Mouse (Mus musculus) MEL (cell line): ENCODE measurements around the gene H2-Ob. TPM values are rescaled to one million over a fixed set of nuclear protein-coding genes. Genes with fewer than 3 reads are reported as not detected.

Source experiments
- DNase-seq: peaks from one replicate; pipeline ENCODE4 v3.0.0; 2011; ENCODE audit warnings: low read depth, low spot score
- H3K27ac ChIP-seq: 2 replicates; pipeline ENCODE4 v1.5.1; 2012; ENCODE audit warnings: low read depth, mild to moderate bottlenecking, control low read depth, low read length, moderate library complexity; ENCODE audit not compliant: control insufficient read depth
- H3K27me3 ChIP-seq, 2 experiments: fragments of 150-350 bp in 1 of 2; sonication (generic) in 1 of 2; 2 replicates each; pipeline ENCODE4 v1.6.1; 2012; ENCODE audit warnings: low read length in 2 of 2, mild to moderate bottlenecking in 2 of 2, improper control_type of control experiment in 1 of 2, moderate library complexity in 1 of 2; ENCODE audit not compliant: insufficient read depth in 2 of 2, control insufficient read depth in 1 of 2
- H3K36me3 ChIP-seq, 2 experiments: 2 replicates each; pipeline ENCODE4 v1.6.1; 2012 to 2014; ENCODE audit warnings: low read length in 2 of 2, improper control_type of control experiment in 1 of 2, inconsistent platforms in 1 of 2, mild to moderate bottlenecking in 1 of 2; ENCODE audit not compliant: insufficient read depth in 2 of 2, control insufficient read depth in 1 of 2
- H3K4me1 ChIP-seq, 2 experiments: fragments of 150-350 bp in 1 of 2; sonication (generic) in 1 of 2; 2 replicates each; pipeline ENCODE4 v1.6.1; 2012; ENCODE audit warnings: low read length in 2 of 2, improper control_type of control experiment in 1 of 2, mild to moderate bottlenecking in 1 of 2; ENCODE audit not compliant: insufficient read depth in 2 of 2, control insufficient read depth in 1 of 2
- H3K4me3 ChIP-seq, 2 experiments: fragments of 150-350 bp in 1 of 2; sonication (generic) in 1 of 2; 2 replicates each; pipeline ENCODE4 v1.5.1; 2012; ENCODE audit warnings: low read depth in 2 of 2, low read length in 2 of 2, mild to moderate bottlenecking in 2 of 2, moderate library complexity in 2 of 2, control low read depth in 1 of 2, improper control_type of control experiment in 1 of 2; ENCODE audit not compliant: control insufficient read depth in 1 of 2, insufficient read depth in 1 of 2
- H3K79me2 ChIP-seq: 2 replicates; pipeline ENCODE4 v1.6.1; 2012; ENCODE audit warnings: mild to moderate bottlenecking, low read length, moderate library complexity; ENCODE audit not compliant: control insufficient read depth, poor library complexity, insufficient read depth
- H3K9ac ChIP-seq: 2 replicates; pipeline ENCODE4 v1.6.1; 2012; ENCODE audit warnings: low read depth, mild to moderate bottlenecking, control low read depth, low read length, moderate library complexity; ENCODE audit not compliant: control insufficient read depth, poor library complexity, severe bottlenecking
- H3K9me3 ChIP-seq: fragments of 150-350 bp; sonication (generic); replicated peaks from 2 replicates; pipeline ENCODE4 v1.6.1; 2012; ENCODE audit warnings: mild to moderate bottlenecking, low read length, improper control_type of control experiment, moderate library complexity; ENCODE audit not compliant: insufficient read depth
- BHLHE40 ChIP-seq: IDR thresholded peaks from 2 replicates; pipeline ENCODE4 v1.6.1; 2012; ENCODE audit warnings: low read depth, mild to moderate bottlenecking, inconsistent platforms, low read length, improper control_type of control experiment, borderline replicate concordance
- CHD1 ChIP-seq: IDR thresholded peaks from 2 replicates; pipeline ENCODE4 v1.6.1; 2012; ENCODE audit warnings: low read depth, mild to moderate bottlenecking, inconsistent platforms, low read length, improper control_type of control experiment
- CHD2 ChIP-seq: IDR thresholded peaks from 2 replicates; pipeline ENCODE4 v1.6.1; 2011; ENCODE audit warnings: low read length, improper control_type of control experiment
- CTCF ChIP-seq, 3 experiments: IDR thresholded peaks in 2 of 3; conservative IDR thresholded peaks in 1 of 3; 2 replicates each; pipeline ENCODE4 v1.5.1; 2011 to 2012; ENCODE audit warnings: low read length in 3 of 3, low read depth in 2 of 3, mild to moderate bottlenecking in 2 of 3, improper control_type of control experiment in 1 of 3, inconsistent platforms in 1 of 3, mixed read lengths in 1 of 3, moderate library complexity in 1 of 3; ENCODE audit not compliant: control insufficient read depth in 1 of 3, insufficient read depth in 1 of 3, poor library complexity in 1 of 3, severe bottlenecking in 1 of 3
- ELF1 ChIP-seq: IDR thresholded peaks from 2 replicates; pipeline ENCODE4 v1.6.1; 2014; ENCODE audit warnings: low read depth, mild to moderate bottlenecking, inconsistent platforms, low read length, improper control_type of control experiment, moderate library complexity
- EP300 ChIP-seq, 2 experiments: IDR thresholded peaks; 2 replicates each; pipeline ENCODE4 v1.6.1; 2011; ENCODE audit warnings: improper control_type of control experiment in 2 of 2, low read length in 2 of 2, low read depth in 1 of 2, mild to moderate bottlenecking in 1 of 2
- ETS1 ChIP-seq: IDR thresholded peaks from 2 replicates; pipeline ENCODE4 v1.6.1; 2012; ENCODE audit warnings: low read depth, mild to moderate bottlenecking, inconsistent platforms, low read length, improper control_type of control experiment, moderate library complexity
- GABPA ChIP-seq: IDR thresholded peaks from 2 replicates; pipeline ENCODE4 v1.6.1; 2012; ENCODE audit warnings: low read depth, mild to moderate bottlenecking, inconsistent platforms, low read length, improper control_type of control experiment, moderate library complexity
- HCFC1 ChIP-seq: IDR thresholded peaks from 2 replicates; pipeline ENCODE4 v1.6.1; 2012; ENCODE audit warnings: low read depth, mild to moderate bottlenecking, inconsistent platforms, low read length, improper control_type of control experiment, moderate library complexity
- JUND ChIP-seq: IDR thresholded peaks from 2 replicates; pipeline ENCODE4 v1.6.1; 2011; ENCODE audit warnings: low read depth, mild to moderate bottlenecking, improper control_type of control experiment, low read length
- MAX ChIP-seq: IDR thresholded peaks from 2 replicates; pipeline ENCODE4 v1.6.1; 2011; ENCODE audit warnings: low read length, improper control_type of control experiment
- MAZ ChIP-seq: IDR thresholded peaks from 2 replicates; pipeline ENCODE4 v1.6.1; 2012; ENCODE audit warnings: low read depth, mild to moderate bottlenecking, inconsistent platforms, low read length, improper control_type of control experiment
- MXI1 ChIP-seq: IDR thresholded peaks from 2 replicates; pipeline ENCODE4 v1.6.1; 2011; ENCODE audit warnings: mild to moderate bottlenecking, low read depth, low read length, improper control_type of control experiment
- NRF1 ChIP-seq: IDR thresholded peaks from 2 replicates; pipeline ENCODE4 v1.6.1; 2014; ENCODE audit warnings: low read depth, mild to moderate bottlenecking, inconsistent platforms, low read length, improper control_type of control experiment, moderate library complexity; ENCODE audit not compliant: poor library complexity, insufficient read depth, severe bottlenecking
- POLR2AphosphoS2 ChIP-seq: IDR thresholded peaks from 2 replicates; pipeline ENCODE4 v1.6.1; 2011; ENCODE audit warnings: low read length, improper control_type of control experiment
- POLR2AphosphoS5 ChIP-seq: IDR thresholded peaks from 2 replicates; pipeline ENCODE4 v1.6.1; 2012; ENCODE audit warnings: low read depth, borderline replicate concordance, mild to moderate bottlenecking, inconsistent platforms, low read length, moderate library complexity, mixed read lengths
- RAD21 ChIP-seq: IDR thresholded peaks from 2 replicates; pipeline ENCODE4 v1.6.1; 2011; ENCODE audit warnings: mild to moderate bottlenecking, low read depth, low read length, improper control_type of control experiment
- SIN3A ChIP-seq: IDR thresholded peaks from 2 replicates; pipeline ENCODE4 v1.6.1; 2012; ENCODE audit warnings: low read length, improper control_type of control experiment, inconsistent platforms
- TAL1 ChIP-seq: IDR thresholded peaks from 2 replicates; pipeline ENCODE4 v1.6.1; 2012; ENCODE audit warnings: mild to moderate bottlenecking, inconsistent platforms, low read length, moderate library complexity, mixed read lengths
- TBP ChIP-seq: IDR thresholded peaks from 2 replicates; pipeline ENCODE4 v1.8.0; 2011; ENCODE audit warnings: low read depth, low read length, improper control_type of control experiment
- TCF12 ChIP-seq: IDR thresholded peaks from 2 replicates; pipeline ENCODE4 v1.6.1; 2014; ENCODE audit warnings: low read depth, mild to moderate bottlenecking, inconsistent platforms, low read length, improper control_type of control experiment, moderate library complexity
- UBTF ChIP-seq: IDR thresholded peaks from 2 replicates; pipeline ENCODE4 v1.6.1; 2012; ENCODE audit warnings: low read depth, mild to moderate bottlenecking, inconsistent platforms, low read length, improper control_type of control experiment, moderate library complexity, borderline replicate concordance; ENCODE audit not compliant: insufficient read depth
- ZKSCAN1 ChIP-seq: IDR thresholded peaks from 2 replicates; pipeline ENCODE4 v1.6.1; 2012; ENCODE audit warnings: low read depth, mild to moderate bottlenecking, inconsistent platforms, low read length, improper control_type of control experiment, moderate library complexity
- ZNF384 ChIP-seq: IDR thresholded peaks from 2 replicates; pipeline ENCODE4 v1.6.1; 2012; ENCODE audit warnings: low read depth, mild to moderate bottlenecking, inconsistent platforms, low read length, improper control_type of control experiment
- polyA plus RNA-seq, 2 experiments: library from polyadenylated mRNA; stranded (reverse) in 1 of 2; unstranded in 1 of 2; fragments of >175 nt in 1 of 2; fragments of >200 nt in 1 of 2; gene quantifications; 2 replicates each; pipeline versions ENCODE4 v1.2.1 to v1.2.4; 2012; ENCODE audit warnings: low replicate concordance in 2 of 2, low read depth in 1 of 2; ENCODE audit not compliant: insufficient read length in 2 of 2, insufficient read depth in 1 of 2, missing spikeins in 1 of 2
- total RNA-seq: library from RNA; depleted of rRNA; stranded (reverse); fragments of 300-350 nt; gene quantifications from 2 replicates; pipeline ENCODE4 v1.2.3, GENCODE M21; 2012

H2-Ob gene
- total and polyA plus RNA-seq, 3 experiments = 0.81 to 2.0 TPM; not detected in 1

- Histone ChIP-seq H3K9me3 (no peaks in the 10 kb centered on the region), H3K4me3 (no peak overlapping the region), H3K4me1 (no peaks in the 10 kb centered on the region), H3K79me2 (no peaks in the 10 kb centered on the region), H3K27me3 (no peaks in the 10 kb centered on the region), H3K27ac (no peak overlapping the region), H3K9ac (no peak overlapping the region), H3K36me3 (no peaks in the 10 kb centered on the region)
- DNase-seq = no peak
- TF ChIP-seq EP300 (IDR thresholded peaks at IDR 0.05; ENCODE audit: low read depth in 1 of 2, low read length in 2 of 2) = no peak
- no peak for TF ChIP-seq HCFC1
- no peak for TF ChIP-seq ZNF384
- no peak for TF ChIP-seq CHD2
- TF ChIP-seq POLR2AphosphoS2 = no peak
- TF ChIP-seq ZKSCAN1 = no peak
- no peak for TF ChIP-seq ELF1
- TF ChIP-seq TBP = no peak
- no peak for TF ChIP-seq TAL1
- no peak for TF ChIP-seq RAD21
- TF ChIP-seq MXI1 = no peak
- TF ChIP-seq NRF1 = no peak
Measured at GRCm38 (mm10) chr17:34270940-34271339, 32.2 kb downstream of the H2-Ob start.

- TF ChIP-seq TCF12 = no peak
- TF ChIP-seq MAX = no peak
- no peak for TF ChIP-seq MAZ
- no peak for TF ChIP-seq MXI1
- no peak for TF ChIP-seq ETS1
- no peak for TF ChIP-seq POLR2AphosphoS5
- no peak for TF ChIP-seq UBTF
- no peak for TF ChIP-seq CHD2
- no peak for TF ChIP-seq SIN3A
- no peak for TF ChIP-seq RAD21
- no peak for TF ChIP-seq CHD1
- no peak for TF ChIP-seq ZKSCAN1
- TF ChIP-seq JUND = no peak
- no peak for TF ChIP-seq CTCF (IDR thresholded peaks at IDR 0.05 in 2 of 3, conservative IDR thresholded peaks at IDR 0.05 in 1 of 3; ENCODE audit: control insufficient read depth in 1 of 3, insufficient read depth in 1 of 3, low read depth in 2 of 3, low read length in 3 of 3, poor library complexity in 1 of 3, severe bottlenecking in 1 of 3)
- TF ChIP-seq BHLHE40 = no peak
- no peak for TF ChIP-seq GABPA
- TF ChIP-seq, all 39 proteins: peak for 0
- no peak overlapping the region for H3K9ac ChIP-seq
- DNase-seq = no peak
- H3K4me3 ChIP-seq = no peak overlapping the region
- H3K27ac ChIP-seq = no peak overlapping the region
- H3K79me2 ChIP-seq = no peaks in the 10 kb centered on the region
- H3K27me3 ChIP-seq = no peaks in the 10 kb centered on the region
- H3K36me3 ChIP-seq = no peaks in the 10 kb centered on the region
- no peaks in the 10 kb centered on the region for H3K4me1 ChIP-seq
- H3K9me3 ChIP-seq = no peaks in the 10 kb centered on the region
Measured at GRCm38 (mm10) chr17:34272102-34272501, 33.4 kb downstream of the H2-Ob start.
